Mouse (Mus musculus) bone marrow, adult 2 months (tissue): ENCODE measurements around the gene Saxo1. TPM values are rescaled to one million over a fixed set of nuclear protein-coding genes. Genes with fewer than 3 reads are reported as not detected.

Experiments
- H3K27ac ChIP-seq: fragments of 200-500 bp; 2 replicates; pipeline ENCODE4 v1.5.1; 2012; ENCODE audit warnings: low read depth, mild to moderate bottlenecking, control low read depth, inconsistent platforms, low read length; ENCODE audit not compliant: control insufficient read depth, poor library complexity, insufficient read depth
- H3K4me1 ChIP-seq: fragments of 200-500 bp; 2 replicates; pipeline ENCODE4 v1.6.1; 2011; ENCODE audit warnings: low read length; ENCODE audit not compliant: control insufficient read depth, insufficient read depth
- H3K4me3 ChIP-seq: fragments of 200-500 bp; replicated peaks from 2 replicates; pipeline ENCODE3; 2011; ENCODE audit warnings: mild to moderate bottlenecking, low read depth, low read length, control low read depth; ENCODE audit not compliant: control insufficient read depth
- CTCF ChIP-seq: fragments of 200-500 bp; IDR thresholded peaks from 2 replicates; pipeline ENCODE4 v1.5.1; 2011; ENCODE audit warnings: low read length, control low read depth; ENCODE audit not compliant: control insufficient read depth, insufficient read depth
- POLR2A ChIP-seq: fragments of 200-500 bp; IDR thresholded peaks from 2 replicates; pipeline ENCODE4 v1.6.1; 2011; ENCODE audit warnings: low read depth, mild to moderate bottlenecking, control low read depth, low read length, borderline replicate concordance; ENCODE audit not compliant: control insufficient read depth
- WGBS: fragments of 180-500 bp; shearing (Covaris S2); methylation state at CpG from one replicate; pipeline ENCODE4 v1.1.7; 2018; 5-methylcytosine and 5-hydroxymethylcytosine counted together
- polyA plus RNA-seq: library from polyadenylated mRNA; stranded (reverse); fragments of >200 nt; gene quantifications from 2 replicates; pipeline ENCODE4 v1.2.4, GENCODE M21; 2011; ENCODE audit warnings: low replicate concordance; ENCODE audit not compliant: missing spikeins, insufficient read depth, insufficient read length

The Saxo1 gene
- not detected in 2 replicates for polyA plus RNA-seq

GRCm38 (mm10) chr4:86558228-86558627, at the start of gene Saxo1:
Gene Saxo1 (minus strand): TSS chr4:86558328.
- TF ChIP-seq CTCF, result no peak
- TF ChIP-seq POLR2A, result no peak
- 87% methylated on average over 7 of the region's 7 CpGs for WGBS
- H3K27ac ChIP-seq, result no peak within 1 kb of the TSS
- no peak within 1 kb of the TSS for H3K4me3 ChIP-seq
- H3K4me1 ChIP-seq, result no peaks in the 10 kb centered on the region

DNA sequence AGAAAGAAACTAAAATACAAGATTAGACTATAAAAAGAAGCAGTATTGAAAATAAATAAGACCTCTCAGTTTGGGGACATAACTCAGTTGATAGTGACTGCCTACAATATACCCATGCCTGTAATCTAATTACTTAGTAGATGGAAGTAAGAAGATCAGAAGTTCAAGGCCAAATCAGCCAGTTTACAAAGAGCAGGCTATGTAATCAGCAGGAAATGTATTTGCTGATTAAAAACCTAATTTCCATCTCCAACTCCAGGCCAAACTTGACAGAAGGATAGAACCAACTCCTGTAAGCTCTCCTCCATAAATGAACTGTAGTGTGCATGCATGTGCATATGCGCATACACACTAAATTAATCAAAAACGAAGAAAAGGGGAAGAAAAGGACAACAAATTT, 33.2 kb upstream of the Saxo1 start:
- H3K4me1 ChIP-seq, result no peaks in the 10 kb centered on the region
- 82% methylated on average over 2 of the region's 2 CpGs for whole genome bisulfite sequencing
- no peak for TF ChIP-seq CTCF
- no peak for TF ChIP-seq POLR2A
- H3K27ac ChIP-seq, result no peak overlapping the region
- no peak overlapping the region for H3K4me3 ChIP-seq

DNA sequence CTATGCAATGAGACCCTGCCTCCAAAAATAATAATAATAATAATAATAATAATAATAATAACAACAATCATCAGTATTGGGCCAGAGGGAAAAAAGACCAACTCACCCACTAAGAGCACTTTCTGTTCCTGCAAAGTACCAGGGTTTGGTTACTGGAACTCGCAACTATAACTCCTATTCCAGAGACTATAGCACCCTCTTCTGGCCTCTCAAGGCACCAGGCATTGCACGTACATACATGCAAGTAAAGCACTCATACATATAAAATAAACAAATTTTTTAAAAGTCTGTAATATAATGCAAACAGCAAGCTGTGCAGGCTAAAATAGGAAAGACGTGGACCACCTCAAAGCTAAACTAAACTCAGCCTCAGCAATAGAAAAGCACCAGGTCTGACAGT, 30.1 kb upstream of the Saxo1 start:
- Histone ChIP-seq H3K4me1 (no peaks in the 10 kb centered on the region), H3K27ac (no peak overlapping the region), H3K4me3 (no peak overlapping the region)
- WGBS, result 85% methylated on average over 3 of the region's 3 CpGs
- TF ChIP-seq POLR2A, result no peak
- TF ChIP-seq CTCF, result no peak

DNA sequence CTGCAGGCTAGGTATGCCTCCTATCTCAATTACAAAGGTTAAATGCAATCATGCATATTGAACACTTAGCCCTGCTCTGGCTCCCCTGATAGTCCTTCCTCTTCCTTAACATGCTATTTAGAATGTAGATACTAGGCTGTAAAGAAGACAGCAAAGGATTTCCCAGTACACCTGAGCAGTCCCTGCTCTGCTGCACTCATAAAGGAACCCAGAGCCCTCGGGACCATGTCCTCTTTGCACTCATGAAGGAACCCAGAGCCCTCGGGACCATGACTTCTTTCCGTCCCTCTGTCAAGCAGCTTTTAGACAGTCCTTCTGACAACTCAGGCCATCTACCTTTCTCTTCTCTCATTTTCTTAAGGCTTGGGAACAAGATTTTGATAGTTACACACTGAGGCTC, 22.5 kb upstream of the Saxo1 start:
- 75% methylated on average over 3 of the region's 3 CpGs for WGBS
- Histone ChIP-seq H3K4me1 (peaks cover 2% of the 10 kb centered on the region; the same call in 1 of the 2 replicates), H3K4me3 (no peak overlapping the region), H3K27ac (0 out of 2 replicates have a peak overlapping the region, but pooled peaks have one; percentile 43)
- TF ChIP-seq POLR2A (no peak), CTCF (no peak)

DNA sequence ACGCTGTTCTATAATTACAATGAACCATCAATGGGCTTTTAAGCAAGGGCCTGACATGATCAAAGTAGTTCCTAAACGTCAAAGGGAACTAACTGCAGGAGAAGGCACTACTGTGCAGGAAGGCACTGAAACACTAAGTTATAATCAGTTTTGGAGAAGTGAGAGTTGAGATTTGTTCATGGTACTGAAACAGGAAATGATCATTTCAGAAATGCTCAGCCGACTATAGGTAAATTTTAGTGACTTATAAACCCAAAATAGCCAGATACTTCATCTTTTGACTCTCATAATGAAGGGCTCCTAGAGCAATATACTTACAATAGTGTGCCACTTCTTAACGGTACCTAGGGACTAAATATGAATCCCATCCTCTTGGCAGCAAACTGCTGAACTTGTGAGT, 21.9 kb upstream of the Saxo1 start:
- 45% methylated on average over 4 of the region's 4 CpGs for WGBS
- no peak overlapping the region for H3K4me3 ChIP-seq
- H3K27ac ChIP-seq, result no peak overlapping the region
- TF ChIP-seq CTCF (no peak), POLR2A (no peak)
- peaks cover 2% of the 10 kb centered on the region; the same call in 1 of the 2 replicates for H3K4me1 ChIP-seq

GRCm38 (mm10) chr4:86576630-86577225, 18.6 kb upstream of the Saxo1 start:
- H3K27ac ChIP-seq, result peak overlapping the region; percentile 28; the same call in 1 of the 2 replicates
- 16% methylated on average over 11 of the region's 11 CpGs for WGBS
- TF ChIP-seq CTCF (no peak), POLR2A (no peak)
- H3K4me3 ChIP-seq, result peak overlapping the region; percentile 88
- H3K4me1 ChIP-seq, result peaks cover 3% of the 10 kb centered on the region; the same call in 1 of the 2 replicates

DNA sequence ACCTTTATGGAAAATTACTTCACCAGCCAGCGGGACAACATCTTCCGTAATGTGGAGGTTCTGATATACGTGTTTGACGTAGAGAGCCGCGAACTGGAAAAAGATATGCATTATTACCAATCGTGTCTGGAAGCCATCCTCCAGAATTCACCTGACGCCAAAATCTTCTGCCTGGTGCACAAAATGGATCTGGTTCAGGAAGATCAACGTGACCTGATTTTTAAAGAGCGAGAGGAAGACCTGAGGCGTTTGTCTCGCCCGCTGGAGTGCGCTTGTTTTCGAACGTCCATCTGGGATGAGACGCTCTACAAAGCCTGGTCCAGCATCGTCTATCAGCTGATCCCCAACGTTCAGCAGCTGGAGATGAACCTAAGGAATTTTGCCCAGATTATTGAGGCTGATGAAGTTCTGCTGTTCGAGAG, 18.0 kb upstream of the Saxo1 start:
- Histone ChIP-seq H3K27ac (peak overlapping the region; percentile 96), H3K4me3 (peak overlapping the region; percentile 88), H3K4me1 (peaks cover 3% of the 10 kb centered on the region; the same call in 1 of the 2 replicates)
- 1% methylated on average over 20 of the region's 20 CpGs for WGBS
- no peak for TF ChIP-seq POLR2A
- no peak for TF ChIP-seq CTCF

DNA sequence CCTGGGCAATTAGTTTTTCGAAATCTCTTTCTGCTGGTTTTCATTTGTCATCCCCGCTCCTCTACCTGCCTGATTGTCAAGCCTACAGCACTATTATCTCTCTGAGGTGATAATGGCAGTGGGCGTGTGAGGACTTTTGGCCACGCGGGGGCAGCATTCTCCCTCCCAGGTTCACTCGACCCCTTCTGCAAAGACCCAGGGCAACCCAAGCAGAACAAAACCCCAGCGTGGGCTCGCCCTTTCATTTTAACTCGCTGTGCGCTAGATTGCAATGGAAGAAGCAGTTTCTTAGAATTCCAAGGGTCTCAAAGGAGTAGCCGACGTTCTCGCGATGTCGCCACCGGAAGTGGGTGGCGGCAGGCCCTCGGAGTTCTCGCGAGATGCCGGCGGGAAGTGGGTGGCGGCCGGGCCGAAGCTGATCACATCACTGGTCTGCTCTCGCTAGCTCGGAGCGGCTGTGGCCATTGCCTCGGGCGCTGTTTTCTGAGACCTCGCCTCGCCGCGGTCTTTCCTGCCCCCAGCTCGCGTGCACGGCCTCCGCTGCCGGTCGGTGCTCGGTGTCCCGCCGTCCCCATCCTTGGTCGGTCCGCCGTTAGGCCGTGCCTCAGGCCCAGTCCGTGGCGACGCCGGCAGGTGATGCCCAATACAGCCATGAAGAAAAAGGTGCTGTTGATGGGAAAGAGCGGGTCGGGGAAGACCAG, 17.3 kb upstream of the Saxo1 start, which contains the start of gene Rraga:
Gene Rraga, plus strand, starts transcription at position 386 of the 701 bp plus-strand sequence.
- H3K27ac ChIP-seq, result peak within 1 kb of the TSS; percentile 96
- peak within 1 kb of the TSS; percentile 88 for H3K4me3 ChIP-seq
- H3K4me1 ChIP-seq, result peaks cover 3% of the 10 kb centered on the region; the same call in 1 of the 2 replicates
- TF ChIP-seq POLR2A (peak; percentile 98), CTCF (peak; percentile 86)
- under 1% methylated on average over 53 of the region's 53 CpGs for WGBS

- H3K27ac ChIP-seq, result no peak overlapping the region; the same call in 1 of the 2 replicates
- no peak overlapping the region for H3K4me3 ChIP-seq
- WGBS, result 18% methylated on average over 6 of the region's 6 CpGs
- peaks cover 3% of the 10 kb centered on the region; the same call in 1 of the 2 replicates for H3K4me1 ChIP-seq
- no peak for TF ChIP-seq CTCF
- no peak for TF ChIP-seq POLR2A
These were observed 16.8 kb upstream of the Saxo1 start for GRCm38 (mm10) chr4:86574939-86575282.
